Mouse (Mus musculus): ENCODE results near the gene Cux1.

The Cux1 gene

DNA sequence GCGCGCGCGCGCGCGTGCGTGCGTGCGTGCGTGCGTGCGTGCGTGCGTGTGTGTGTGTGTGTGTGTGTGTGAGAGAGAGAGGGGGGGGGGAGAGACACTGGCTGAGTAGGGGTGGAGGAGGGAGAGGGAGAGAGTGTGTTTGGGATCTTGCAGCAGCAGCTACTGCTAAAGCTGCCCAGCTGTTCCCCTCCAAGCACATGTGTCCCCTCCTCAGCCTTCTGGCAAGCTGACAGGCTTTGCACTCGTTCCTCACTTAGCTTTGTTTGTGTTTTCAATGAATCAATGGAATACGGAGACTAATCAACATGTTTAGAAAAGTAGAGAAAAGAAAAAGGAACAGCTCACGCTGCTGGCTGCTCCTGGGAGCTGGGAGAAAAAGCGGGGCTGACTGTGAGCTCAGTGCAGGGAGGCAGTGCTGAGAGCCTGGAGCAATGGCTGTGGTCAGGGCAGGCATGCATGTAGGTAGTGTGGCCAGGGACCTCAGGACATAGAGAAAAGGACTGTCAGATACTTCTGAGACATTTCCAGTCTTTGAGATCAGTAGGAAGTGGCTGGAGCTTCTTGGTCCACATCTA is 263.8 kb downstream of the Cux1 start:
- DNase-seq (ENCODE audit: low spot score): no peak

DNA sequence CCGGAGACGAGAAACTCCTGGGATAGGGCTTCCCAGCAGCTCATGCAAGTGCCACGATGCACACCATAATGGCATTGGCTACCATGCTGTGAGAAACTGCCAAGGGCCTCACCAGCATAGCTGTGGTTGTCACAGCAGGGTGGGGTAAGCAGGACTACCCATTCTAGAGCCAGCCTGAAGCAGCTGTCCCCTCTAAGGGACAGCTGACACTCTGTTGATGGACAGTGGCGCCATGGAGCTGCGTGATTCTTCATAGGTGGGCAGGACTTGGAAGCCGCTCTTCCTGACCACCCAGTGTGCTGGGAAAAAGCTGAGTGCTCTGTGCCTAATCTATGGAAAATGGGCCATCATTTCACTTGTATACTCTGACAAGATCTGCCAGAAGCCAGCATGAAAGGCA is 266.4 kb downstream of the Cux1 start:
- DNase-seq (ENCODE audit: low spot score): no peak

DNA sequence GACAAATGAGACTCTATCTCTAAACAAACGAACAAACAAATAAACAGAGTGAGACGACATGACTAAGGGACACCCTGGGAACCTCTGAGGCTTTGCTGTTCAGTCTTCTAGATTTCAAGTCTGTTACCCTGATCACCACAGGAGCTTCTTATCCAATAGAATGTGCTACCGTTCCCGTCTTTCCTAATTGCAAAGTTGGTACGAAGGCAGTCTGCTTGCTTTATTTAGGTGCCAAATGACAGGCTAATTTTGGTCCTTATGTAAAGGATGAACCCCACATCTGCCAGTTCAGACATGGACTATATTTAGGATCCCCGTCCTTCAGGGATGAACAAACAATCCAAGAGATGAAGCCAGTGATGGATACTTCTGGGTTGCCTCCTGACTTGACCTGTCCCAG is 269.6 kb downstream of the Cux1 start:
- no peak for DNase-seq (ENCODE audit: low spot score)

DNA sequence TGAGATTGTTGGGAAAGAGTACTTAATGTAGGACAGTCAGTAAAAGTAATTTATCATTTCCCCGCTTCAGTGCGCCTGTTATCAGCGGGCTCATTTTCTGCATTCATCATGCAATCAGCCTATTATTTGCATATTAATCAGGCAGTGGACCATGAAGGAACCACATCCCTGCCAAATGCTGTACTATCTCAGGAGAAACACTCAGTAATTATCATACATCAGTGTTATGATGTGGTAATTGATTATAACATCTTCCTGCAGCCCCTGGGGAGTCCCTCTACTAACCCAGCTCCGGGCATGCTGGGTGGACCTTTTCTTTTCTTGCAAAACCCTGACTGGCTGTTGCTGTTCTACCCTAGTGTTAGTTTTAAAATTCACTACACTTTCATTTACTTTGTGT is 270.4 kb downstream of the Cux1 start:
- DNase-seq (ENCODE audit: low spot score): no peak

DNA sequence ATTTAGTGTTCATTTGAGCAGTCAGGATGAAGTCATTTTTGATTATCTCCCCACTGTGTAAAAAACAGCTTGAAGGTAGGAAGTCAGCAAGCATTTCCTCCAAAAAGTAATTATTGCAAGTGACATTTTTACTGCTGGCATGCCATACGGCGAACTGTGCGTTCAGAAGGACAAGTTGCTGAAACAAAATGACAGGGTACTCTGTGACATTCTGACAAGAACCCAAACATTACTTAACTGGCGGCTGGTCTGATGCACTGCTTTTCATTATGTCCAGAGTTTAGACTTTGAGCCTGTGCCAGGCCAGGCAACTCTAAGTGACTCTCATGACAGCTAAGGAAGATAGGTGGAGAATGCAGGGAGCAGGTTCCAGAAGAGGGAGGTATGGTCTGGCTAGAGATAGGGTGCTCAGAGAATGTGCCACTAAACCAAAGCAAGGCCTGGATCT is 274.3 kb downstream of the Cux1 start:
- DNase-seq (ENCODE audit: low spot score): no peak

DNA sequence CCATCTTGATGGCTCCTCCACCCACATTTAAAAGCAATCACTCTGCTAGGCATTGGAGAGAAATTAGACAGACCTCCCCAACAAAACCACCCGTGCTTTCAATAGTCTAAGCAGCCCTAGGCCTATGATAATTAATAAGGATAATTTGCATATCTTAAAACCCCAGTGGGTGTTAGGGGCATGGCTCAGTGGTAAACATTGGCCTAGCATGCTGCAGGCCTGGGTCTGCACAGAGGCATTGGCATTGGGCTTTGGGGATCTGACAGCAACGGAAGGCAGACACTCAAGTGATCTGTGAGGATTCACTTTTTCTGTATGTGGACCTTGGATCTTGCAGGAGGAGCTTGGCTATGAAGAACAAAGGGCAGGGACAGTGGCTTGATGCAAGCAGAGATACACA is 274.9 kb downstream of the Cux1 start:
- DNase-seq (ENCODE audit: low spot score): no peak

DNA sequence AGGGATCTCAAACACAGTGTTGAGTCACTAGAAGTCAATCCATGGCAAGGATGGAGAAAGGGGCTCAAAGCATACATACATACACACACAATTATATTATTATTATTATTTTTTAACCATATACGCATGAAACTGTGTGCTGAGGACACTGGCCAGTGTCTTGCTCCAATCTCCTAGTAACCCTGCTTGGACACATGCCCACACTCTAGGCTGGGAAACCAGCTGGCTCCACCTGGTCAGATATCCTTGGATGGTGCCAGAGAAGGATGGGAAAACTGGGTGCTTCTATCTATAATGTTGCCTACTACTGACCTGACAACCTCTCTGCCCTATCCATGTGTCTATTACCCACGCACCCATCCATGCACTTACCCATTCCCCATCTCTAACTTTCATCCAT is 275.7 kb downstream of the Cux1 start:
- DNase-seq (ENCODE audit: low spot score): no peak

DNA sequence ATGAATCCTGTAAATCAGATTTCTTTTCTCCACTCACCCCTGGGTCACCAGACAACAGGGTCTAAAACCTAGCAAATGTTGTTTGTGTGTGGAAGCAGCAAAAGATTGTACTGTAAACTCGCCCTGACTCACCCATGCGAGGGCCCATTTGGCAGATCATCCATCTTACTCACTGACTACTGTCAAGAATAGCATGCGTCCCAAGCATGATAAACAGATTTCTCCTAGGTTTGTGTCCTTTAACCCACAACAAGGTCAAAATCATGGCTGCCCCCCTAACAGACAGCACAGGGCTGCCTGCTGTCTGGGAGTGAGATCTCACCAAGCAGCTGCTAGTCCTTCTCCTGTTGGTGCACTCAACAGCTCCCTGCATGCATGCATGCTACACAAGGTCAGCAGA is 277.5 kb downstream of the Cux1 start:
- no peak for DNase-seq (ENCODE audit: low spot score)

DNA sequence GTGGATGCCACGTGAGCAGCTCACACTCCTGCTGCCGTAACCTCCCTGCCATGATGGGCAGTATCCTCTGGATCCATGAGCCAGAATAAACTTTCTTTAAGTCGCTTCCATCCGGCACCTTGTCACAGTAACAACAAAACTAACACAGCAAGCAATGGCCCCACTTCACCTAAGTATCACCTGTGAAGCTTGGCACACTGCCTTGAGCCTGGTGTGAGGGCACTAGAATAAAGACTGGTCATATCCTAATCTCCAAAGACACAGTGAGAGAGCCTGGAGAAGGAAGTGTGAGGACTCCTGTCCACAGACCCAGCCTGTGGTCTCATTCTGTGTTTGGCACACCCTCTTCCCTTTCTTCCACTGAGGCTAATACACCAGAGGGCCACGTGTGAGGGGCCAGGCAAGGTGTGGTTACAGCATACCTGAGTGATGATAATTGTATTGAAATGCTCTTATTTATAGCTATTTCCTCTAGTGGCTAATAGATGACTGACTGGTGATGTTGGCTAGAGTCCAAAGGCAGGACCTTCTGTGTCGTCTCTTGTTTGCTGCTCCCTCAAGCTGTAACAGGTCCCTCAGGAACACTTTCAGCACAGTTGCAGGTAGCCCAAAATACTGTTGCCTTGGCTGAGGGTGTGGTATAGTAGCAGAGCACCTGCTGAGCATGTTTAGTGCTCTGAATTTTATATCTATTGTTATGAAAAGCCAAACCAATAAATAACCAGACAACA is 278.8 kb downstream of the Cux1 start:
- no peak for DNase-seq (ENCODE audit: low spot score)

DNA sequence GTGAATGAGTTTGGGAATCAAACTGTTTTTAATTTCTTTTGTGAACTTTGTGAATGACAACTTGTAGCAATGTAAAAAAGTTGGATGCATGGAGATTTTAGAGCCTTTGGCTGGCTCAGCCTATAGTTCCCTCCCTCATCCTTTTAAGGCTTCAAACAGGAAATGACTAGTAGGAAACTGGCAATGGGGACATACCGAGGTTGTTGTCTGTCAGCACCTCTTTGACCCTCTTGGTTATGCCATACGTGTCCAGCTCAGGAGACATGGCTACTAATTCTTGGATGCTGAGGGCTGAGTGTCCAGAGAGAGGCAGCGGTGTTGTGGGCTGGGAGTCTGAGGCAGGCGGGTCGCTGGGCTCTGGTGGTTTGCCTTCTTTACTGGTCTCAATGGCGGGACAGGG is 280.7 kb downstream of the Cux1 start:
- DNase-seq (ENCODE audit: low spot score): no peak

DNA sequence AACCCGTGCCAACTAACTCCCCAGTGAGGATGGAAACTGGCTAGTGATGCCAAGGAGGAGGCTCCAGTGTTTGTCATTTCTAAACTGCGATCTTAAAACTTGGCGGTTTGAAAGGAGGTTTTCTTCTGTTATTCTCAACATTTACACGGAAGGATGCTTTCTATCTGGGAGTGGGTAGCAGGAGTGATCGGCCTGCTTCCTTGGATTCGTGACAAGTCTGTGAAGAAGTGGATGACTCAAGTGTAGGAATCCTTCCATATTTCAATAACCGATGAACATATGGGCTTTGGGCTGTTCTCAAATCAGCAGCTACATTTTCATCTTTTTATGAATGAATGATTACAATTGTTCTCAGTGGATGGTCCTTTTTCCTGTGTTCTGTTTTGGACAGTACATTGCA is 282.2 kb downstream of the Cux1 start:
- no peak for DNase-seq (ENCODE audit: low spot score)

DNA sequence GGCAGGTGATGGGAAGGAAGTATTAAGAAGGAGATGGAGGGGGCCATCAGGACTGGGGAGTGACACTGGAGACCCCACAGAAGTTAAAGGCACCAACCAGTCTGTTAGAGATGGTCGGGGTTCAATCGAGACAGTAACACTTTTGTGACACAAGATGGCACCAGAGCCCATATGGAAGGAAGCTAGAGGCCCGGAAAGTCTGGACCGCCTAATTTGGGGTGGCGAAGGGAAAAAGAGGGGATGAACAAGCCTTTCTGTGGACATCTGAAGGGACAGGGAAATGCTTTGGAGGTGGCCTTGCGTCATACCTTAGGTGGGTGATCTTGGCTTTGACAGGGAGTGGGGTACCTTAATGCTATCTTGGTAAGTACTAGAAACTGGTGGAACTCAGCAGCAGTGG is 285.9 kb downstream of the Cux1 start:
- peak; percentile 38 for DNase-seq (ENCODE audit: low spot score)

DNA sequence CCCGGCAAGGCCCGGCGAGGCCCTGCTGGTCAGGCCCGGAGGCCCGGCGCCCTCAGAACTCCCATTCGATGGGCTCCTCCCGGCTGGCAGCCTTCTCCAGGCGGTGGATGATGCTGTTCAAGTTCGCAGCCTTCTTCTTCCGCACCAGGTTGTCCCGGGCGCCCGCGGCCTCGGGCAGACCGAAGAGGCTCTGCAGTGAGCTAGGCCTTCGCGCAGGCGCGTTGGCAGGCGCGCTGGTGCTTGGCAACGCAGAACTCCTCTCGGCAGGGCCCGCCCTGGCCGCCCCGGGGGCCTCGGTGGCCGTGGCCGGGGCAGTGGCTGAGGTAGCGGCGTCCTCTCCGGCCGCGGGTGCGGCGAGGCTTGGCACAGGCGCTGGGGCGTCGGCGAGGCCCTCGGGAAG is 292.6 kb downstream of the Cux1 start:
- no peak for DNase-seq (ENCODE audit: low spot score)

DNA sequence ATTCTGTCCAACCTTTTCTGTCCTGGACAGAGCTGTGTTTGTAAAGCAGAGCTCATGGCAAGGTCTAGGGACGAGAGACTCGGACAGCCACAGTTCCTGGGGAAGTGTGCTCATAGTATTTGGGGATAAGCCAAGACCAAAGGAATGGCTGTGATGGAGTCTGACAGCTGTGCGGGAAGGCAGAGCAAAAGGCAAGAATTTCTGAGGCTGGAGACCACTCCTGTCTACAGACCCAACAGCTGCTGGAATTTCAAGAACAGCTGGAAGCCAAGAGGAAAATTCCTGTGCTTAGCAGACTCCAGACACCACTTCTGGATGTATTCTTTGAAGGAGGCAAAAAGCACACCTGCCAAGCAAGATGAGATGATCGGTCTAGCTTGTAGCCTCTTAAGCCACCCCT is 297.4 kb downstream of the Cux1 start:
- DNase-seq (ENCODE audit: low spot score): no peak

DNA sequence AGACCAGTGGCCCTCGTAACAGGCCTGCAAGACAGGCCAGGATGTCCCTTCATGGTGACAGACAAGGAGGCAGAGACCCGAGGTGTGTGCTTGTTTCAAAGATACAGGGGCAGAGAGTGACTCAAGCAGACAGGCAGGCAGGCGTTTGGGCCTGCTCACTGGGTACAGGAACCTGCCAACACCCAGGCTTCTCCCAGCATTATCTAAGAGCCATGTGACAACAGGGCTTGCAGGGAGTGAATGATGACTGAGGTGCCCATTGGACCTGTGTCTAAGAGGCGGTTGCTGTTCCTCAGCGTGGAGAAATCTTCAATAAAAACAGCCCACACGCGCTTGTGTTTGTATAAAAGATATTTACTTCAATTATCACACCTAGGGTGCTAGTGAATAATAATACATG is 301.2 kb downstream of the Cux1 start:
- no peak for DNase-seq (ENCODE audit: low spot score)

DNA sequence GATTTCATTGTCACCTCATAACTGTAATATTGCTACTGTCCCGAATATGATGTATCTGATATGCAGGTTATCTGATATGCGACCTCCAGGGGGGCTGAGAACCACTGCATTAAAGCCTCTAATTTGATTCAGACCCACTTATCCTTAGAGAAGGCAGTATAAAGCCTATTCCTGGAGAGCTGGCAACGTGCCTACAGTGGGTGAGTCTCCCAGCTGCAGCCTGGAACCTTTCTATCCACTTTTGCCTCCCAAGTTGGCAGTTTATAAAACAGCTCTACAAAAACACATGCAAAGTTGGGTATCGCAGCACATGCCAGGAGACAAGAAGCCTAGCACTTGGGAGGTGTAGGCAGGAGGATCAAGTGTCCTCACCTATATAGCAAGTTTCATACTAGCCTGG is 303.9 kb downstream of the Cux1 start:
- no peak for DNase-seq (ENCODE audit: low spot score)

DNA sequence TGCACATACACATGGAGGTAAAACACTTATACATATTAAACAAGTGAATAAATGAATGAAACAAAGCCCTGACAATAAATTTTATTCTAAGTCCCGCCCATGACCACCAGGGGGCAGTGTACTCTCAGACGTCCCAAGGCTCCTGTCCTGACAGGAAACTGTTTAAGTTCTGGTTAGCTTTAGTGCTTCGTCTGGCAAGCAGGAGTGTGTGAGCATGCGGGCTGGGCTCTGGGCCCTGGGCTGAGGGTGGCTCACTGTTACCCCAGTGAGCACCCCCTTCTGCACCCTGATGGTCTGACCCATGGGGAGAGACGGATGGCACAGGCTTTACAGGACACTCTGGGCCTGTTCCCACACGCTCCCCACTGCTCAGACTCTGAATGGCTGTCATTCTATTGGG is 308.4 kb downstream of the Cux1 start:
- DNase-seq (ENCODE audit: low spot score): peak; percentile 79

DNA sequence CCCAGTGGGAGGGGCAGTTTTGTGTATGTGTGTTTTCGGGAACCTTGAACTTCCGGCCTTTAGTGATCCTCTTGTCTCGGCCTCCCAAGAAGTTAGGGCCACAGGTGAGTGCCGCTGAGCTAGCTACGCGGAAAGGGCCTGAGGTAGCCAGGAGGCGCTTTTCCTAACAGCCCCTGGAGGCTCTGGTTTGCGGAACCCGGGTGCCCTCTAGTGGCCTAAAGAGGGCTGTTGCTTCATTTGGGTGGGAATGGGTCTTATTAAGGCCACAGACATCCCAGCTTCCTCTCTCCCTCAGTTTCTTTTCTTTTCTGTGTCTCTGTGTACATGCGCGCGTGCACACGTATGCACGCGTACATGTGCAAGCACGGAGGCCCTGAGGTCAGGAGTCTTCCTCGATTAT is 314.4 kb downstream of the Cux1 start:
- DNase-seq (ENCODE audit: low spot score): peak; percentile 87

DNA sequence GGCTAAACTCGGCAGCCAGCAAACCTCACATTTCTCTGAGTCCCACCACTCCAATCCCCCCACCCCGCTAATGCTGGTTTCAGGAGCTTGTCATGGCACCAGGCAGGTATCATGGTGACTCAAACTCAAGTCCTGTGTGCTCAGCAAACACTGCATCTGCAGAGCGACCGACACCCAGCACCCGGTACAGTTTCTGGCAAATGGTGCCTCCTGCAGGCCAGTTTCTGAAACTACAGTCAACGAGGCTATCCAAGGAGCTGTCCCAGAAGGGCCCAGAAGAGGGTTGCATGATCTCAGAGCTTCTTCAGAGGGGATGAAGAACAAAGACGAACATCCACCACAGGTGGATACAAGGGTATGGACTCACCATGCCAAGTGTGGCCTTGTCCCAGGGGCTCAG is 316.3 kb downstream of the Cux1 start:
- DNase-seq (ENCODE audit: low spot score): peak; percentile 69

DNA sequence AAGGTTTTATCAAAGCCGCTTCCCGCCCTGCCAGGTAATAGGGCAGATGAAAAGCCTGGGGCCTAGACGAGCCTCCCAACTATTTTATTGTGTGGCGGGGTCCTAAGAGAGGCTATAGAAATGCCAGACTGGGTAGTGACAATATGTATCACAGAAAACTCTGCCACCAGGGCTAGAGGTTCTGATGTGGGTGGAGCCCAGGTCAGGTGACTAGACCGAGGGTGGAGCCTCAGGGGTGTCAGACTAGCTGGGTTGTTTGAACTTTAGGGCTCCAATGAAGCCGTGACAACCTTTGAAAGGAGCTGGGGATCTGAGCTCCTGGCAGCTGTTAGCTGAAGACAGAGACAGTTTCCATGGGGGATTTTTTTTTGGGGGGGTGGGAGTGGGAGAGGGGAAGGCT is 318.8 kb downstream of the Cux1 start:
- DNase-seq (ENCODE audit: low spot score): no peak

DNA sequence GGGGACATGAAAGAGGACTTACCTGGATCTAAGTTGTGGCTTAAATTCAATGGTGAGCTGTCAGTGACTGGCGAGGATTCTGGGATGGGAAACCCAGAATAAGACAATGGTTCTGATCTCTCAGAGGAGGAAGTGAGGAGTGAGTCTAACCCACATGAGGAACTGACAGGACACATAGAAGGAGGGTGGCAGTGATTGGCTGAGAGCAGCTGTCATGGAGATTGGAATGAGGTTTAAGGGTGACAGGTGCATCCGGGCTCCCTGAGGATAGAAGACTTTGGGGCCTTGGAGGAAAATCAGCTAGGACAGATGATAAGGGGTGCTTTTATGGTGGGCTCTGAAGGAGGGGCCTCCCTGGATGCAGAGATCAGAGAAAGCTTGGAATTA is 320.8 kb downstream of the Cux1 start, which contains the start of gene Sh2b2:
Gene Sh2b2, minus strand, starts transcription at position 105 of the 387 bp plus-strand sequence.
- no peak for DNase-seq (ENCODE audit: low spot score)

DNA sequence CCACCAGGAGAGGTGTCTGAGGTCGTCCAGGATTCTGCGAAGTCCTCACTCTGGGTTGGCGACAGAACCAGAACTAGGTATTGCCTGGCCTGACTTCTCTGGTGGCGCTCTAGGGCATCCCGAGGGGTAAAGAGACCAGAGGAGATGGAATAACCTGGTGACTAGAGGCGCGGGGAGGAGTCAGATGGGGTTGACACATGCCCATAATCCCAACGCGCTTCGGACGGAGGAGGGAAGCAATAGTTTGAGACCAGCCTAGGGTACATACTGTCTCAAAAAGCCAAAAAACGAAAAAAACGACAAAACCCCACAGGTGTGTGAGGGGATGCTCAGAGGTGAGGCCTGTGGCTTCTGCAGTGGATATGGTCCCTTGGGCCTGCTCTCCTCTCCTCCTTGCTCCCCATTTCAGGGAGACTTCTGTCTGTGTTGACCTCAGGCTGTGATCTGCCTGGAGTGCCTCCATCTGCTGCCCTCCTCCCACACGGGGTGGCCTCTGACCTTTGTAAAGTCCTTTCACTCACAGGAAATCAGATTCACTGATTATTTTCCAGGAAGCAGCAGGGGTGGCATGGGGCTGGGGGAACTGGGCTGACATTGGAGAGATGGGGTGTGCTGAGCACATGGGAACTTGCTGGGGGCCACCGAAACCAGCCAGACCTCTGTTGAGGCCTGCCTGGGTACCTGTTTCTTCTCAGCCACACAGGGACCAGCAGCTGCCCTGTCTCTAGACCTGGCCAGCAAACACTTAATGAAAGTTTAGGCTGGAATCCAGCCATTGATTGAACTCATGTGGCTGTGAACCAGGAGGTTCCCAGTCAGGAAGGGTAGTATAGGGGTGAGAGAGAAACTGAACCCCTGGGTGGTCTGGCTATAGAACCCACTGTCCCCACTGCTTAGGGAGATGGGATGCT is 321.5 kb downstream of the Cux1 start:
- no peak for DNase-seq (ENCODE audit: low spot score)
